Mouse (Mus musculus): ENCODE results near the gene Arl16.
A peak's percentile ranks its signal among the peaks of the same experiment; 100 is the strongest.

The Arl16 gene

GRCm38 (mm10) chr11:120453306-120453705, 14.1 kb downstream of the Arl16 start, which contains the start of gene Pde6g:
TSS of gene Pde6g (minus strand) at chr11:120453500.
- no peak for DNase-seq (ENCODE audit: low read depth, low spot score)

DNA sequence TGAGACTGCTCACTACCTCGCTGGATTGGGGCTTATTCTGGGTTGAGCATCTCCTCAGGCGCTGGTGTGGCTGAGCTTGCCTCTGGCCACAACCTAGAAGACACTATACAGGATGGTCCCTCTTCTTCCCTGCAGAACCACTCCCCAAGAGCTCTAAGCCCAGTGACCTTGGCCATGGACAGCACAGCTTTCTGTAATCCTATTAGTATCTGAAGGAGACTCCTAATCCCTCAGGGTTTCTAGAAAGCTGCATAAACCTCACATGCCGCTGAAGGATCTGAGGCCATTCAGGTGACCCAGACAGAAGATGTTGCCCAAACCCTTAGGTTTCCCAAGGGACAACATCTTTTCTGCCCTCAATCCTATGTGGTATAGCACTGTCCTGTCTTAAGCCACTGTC, 15.2 kb downstream of the Arl16 start:
- no peak for DNase-seq (ENCODE audit: low read depth, low spot score)

DNA sequence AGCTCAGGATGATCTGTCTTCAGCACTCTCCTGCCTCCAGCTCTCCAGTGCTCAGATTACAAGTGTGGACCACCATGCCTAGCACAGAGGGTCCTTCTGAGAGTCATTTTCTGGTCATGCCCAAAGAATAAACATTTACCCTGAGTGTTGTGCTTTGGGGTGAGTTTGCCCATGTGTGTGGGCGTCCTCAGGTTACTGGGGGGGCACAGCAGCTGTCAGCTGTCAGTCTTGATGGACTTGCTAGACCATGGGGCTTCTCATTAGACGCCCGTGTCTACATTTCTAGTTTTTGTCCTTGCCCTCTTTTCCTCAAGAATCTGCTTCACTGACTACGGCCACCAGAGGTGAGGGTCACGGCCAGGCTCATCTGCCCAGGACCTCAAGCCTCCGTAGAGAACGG, 20.2 kb downstream of the Arl16 start:
- no peak for DNase-seq (ENCODE audit: low read depth, low spot score)

DNA sequence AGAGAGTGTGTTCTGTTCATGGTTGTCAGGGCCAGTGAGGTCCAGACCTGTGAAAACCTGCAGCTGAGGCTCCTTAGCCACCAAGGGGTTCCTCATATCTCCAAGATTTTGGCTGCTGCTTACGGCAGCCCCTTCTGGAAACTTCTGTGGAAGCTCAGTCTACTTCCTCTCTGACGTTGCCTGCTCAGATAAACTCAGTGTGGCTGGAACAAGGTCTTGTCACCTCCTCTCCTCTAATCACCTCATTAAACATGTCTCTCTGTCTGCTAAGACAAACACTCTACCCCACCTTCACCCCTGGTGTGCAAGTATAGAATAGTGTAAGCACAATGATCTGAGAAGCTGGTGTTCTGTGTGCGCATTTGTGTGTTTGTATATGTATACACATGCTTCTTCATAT, 21.9 kb downstream of the Arl16 start:
- DNase-seq (ENCODE audit: low read depth, low spot score), result no peak

DNA sequence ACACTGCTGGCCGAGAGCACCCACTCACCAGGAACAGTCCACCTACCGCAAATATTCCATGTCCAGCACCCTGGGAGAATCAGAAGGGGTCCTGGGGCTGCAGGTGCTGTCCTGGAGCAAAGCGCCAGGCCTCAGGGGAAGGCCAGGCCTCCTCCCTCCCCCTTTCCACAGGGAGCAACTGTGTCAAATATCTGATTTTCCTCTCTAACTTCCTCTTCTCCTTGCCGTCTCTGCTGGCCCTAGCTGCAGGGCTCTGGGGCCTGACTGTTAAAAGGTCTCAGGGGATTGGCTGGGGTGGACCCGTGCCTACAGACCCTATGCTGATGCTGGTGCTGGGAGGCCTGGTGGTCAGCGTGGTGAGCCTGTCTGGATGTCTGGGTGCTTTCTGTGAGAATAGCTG, 23.3 kb downstream of the Arl16 start:
- DNase-seq (ENCODE audit: low read depth, low spot score), result no peak

DNA sequence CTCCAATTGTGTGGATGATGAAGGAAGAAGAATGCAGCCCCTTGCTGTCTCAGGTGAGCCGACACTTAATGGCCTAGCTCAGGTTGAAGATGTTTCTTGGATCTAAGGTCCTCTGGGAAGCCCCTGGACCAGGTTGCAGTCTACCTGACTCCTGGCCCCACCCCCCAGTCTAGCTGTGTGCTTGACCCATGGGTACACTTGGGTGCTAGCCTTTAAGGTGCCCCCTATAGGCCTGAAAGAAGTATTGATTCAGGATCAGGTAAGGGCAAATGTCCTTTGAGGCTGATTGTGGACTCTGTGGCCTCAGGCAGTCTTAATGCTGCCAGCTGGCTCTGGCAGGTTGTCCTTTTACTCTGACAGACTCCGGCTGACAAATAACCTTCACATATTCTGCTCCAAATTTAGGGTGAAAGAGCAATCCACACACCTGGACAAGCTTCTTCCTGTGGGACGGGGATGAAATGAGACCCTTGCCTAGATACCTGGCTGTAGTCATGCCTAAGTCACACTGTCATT, 24.6 kb downstream of the Arl16 start:
- no peak for DNase-seq (ENCODE audit: low read depth, low spot score)

DNA sequence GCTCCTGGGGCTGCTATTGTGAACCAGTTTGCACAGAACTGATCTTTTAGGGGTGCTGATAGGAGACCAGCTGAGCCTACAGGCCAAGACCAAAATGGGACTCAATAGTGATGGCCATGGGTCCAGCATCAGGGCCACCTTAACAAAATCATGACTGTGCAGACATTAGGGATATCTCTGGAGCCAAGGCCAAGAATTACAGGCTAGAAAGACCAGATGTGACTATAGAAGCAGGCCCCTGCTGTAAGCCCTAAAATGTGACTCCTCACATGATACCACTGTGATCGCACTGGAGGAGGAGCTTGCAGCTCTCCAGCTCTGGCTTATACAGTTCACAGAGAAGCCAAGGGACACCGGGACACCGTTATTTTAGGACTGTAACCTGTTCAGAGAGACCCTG, 25.1 kb downstream of the Arl16 start, which contains the start of gene Tspan10:
TSS of gene Tspan10 (plus strand) at position 301 of the 400 bp plus-strand sequence.
- DNase-seq (ENCODE audit: low read depth, low spot score), result no peak

- DNase-seq (ENCODE audit: low read depth, low spot score), result no peak
Measured at GRCm38 (mm10) chr11:120437857-120438385, 29.5 kb downstream of the Arl16 start.

DNA sequence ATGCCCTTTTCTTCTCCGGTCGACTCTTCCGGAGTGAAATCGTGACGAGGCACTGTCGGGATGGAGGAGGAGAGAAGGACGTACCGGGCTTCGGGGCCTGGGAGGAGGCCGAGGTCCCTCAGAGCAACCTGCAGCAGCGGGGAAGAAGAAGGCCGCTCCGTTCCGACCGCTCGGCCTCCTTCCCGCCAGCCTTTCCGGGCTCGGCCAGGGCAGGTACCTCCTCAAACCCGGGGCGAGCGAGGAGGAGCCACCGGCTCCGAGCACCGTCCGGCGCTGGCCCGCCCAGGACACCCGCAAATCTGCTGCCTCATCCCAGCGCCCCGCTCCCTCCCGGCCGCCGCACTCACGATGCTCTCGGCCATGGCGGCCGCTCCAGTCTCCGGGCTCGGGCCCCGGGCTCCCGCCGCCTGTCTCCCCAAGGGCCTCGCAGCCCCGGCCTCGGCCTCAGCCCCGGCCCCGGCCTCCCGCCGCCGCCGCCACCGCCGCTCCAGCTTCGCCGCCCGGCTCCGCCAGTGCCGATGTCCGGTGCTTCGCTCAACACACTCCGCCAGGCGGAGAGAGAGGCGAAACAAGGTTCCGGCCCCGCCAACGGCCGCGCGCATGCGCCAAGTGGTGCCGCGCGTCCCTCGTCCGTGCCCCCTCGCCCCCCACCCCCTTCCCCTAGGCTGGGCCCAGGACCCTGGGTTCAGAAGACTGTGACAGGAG, 30.1 kb downstream of the Arl16 start, which contains the start of gene Nploc4:
TSS of gene Nploc4 (minus strand) at position 557 of the 705 bp plus-strand sequence.
- peak; percentile 91 for DNase-seq (ENCODE audit: low read depth, low spot score)

DNA sequence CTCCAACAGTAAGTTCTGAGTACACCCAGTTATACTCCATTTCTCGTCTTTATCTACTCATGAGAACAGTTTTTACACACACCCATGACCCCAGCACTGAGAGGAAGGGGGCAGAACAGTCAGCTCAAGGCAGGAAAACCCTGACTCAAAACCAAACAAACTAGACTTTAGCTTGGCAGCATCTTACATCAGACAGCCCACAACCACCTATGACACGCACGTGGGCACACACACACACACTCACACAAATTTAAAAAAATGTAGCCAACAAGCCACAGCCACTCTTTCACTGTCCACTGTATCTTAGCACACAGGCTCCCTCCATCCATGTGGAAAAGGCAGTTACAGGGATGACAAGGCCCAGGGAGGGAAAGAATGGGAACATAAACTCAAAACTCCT, 40.7 kb downstream of the Arl16 start:
- DNase-seq (ENCODE audit: low read depth, low spot score), result no peak

GRCm38 (mm10) chr11:120423569-120424295, 43.7 kb downstream of the Arl16 start:
- peak; percentile 85 for DNase-seq (ENCODE audit: low read depth, low spot score)

DNA sequence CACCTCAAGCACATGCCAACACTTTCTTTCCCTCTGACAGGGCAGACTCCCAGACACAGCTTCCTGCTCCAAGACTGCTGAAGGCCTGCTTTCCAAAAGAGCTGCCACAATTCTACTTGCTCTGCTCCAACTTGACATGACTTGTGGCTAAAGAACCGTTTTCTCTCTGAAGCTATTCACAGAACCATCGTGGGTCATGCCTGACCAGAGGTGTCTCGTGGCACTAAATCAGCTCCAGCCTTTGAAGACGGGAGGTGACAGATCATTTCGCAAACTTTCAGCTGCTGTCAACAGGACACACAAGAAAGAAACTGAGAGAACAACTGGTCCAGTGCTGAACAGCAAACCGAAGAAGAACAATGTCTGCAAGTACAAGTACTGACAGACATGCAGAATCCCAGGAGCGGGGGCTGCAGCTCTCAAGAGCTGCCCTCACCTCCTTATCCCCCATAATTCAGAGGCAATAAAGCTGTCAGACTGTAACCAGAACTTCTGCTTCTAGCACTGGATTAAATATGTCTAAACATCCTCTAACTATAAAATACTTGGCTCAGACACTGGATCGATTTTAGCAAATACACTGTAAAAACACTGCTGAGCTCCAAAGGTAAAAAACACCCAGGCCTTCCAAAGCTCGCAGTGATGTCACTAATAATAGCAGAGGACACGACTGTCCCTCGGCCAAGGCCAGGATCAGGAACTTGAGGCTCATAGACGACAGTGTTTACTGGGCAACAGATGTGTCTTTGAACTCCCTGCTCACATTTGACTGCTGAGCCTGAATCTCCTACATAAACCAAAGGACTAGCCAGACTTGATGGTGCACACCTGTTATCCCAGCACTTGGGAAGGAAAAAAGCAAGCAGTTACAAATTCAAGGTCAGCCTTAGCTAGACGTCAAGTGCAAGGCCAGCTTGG, 44.5 kb downstream of the Arl16 start:
- no peak for DNase-seq (ENCODE audit: low read depth, low spot score)

- DNase-seq (ENCODE audit: low read depth, low spot score), result no peak
Measured at GRCm38 (mm10) chr11:120418592-120418991, 48.8 kb downstream of the Arl16 start.

GRCm38 (mm10) chr11:120417852-120418251, 49.6 kb downstream of the Arl16 start:
- no peak for DNase-seq (ENCODE audit: low read depth, low spot score)
